Mouse (Mus musculus): ENCODE results near the gene Olfr815.
"Not testable (repeated sequence)": the region's sequence is repeated elsewhere in the genome, so short reads cannot be mapped to it uniquely, and the experiment has no call there.

Gene Olfr815

DNA sequence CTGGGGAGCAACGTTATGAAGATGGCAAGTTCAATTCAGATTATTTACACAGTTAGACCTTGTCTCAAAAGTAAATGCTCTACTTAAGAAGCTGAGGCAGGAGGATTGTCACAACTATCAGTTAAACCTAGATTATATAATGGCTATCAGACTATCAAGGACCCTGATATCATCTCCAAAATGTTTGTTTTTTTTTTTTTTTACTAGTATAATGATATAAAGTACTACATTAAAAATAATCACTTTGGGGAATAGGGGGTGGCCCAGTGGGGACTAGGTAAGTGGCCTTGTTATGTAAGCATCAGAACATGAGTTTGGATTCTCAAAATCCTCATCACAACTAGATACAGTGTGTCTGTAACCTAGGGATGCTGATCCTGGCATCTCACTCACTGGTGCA lies at the start of gene Olfr815:
Olfr815 (minus strand) TSS at position 101 of the 400 bp plus-strand sequence.
- DNase-seq (ENCODE audit: low read depth, low spot score): not testable (repeated sequence)

- no peak for DNase-seq (ENCODE audit: low read depth, low spot score)
Observed at GRCm38 (mm10) chr10:129949000-129949399, 43.3 kb upstream of the Olfr815 start, which contains the start of gene Olfr818. Gene Olfr818 (minus strand): TSS chr10:129949100.

- no peak for DNase-seq (ENCODE audit: low read depth, low spot score)
Observed at GRCm38 (mm10) chr10:129915497-129915896, 9.8 kb upstream of the Olfr815 start, which contains the start of gene Olfr816. Gene Olfr816 (minus strand): TSS chr10:129915597.

DNA sequence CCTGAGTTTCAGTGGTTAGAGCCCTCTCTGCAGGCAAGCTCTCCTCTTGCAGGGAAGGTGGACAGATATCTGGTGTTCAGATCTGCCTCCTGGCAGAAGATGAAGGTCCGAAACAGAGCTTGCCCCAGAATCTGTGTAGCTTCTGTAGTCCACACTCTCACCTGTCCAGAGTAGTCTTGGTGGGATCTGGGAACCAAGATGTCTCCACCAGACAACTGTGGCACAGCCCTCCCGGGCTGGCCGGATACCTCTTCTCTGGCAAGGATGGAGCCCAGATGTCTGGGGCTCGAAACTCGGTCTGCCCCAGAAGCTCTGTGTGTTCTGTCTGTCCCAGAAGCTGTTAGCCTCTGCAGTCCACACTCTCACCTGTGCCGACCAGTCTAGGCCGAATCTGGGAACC lies 19.7 kb downstream of the Olfr815 start:
- no peak for DNase-seq (ENCODE audit: low read depth, low spot score)

- DNase-seq (ENCODE audit: low read depth, low spot score): not testable (repeated sequence)
Observed at GRCm38 (mm10) chr10:129885496-129885895, 20.2 kb downstream of the Olfr815 start.

DNA sequence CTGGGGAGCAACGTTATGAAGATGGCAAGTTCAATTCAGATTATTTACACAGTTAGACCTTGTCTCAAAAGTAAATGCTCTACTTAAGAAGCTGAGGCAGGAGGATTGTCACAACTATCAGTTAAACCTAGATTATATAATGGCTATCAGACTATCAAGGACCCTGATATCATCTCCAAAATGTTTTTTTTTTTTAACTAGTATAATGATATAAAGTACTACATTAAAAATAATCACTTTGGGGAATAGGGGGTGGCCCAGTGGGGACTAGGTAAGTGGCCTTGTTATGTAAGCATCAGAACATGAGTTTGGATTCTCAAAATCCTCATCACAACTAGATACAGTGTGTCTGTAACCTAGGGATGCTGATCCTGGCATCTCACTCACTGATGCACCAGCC lies 25.9 kb downstream of the Olfr815 start, which contains the start of gene Olfr814:
Olfr814 (minus strand) TSS at position 101 of the 400 bp plus-strand sequence.
- not testable (repeated sequence) for DNase-seq (ENCODE audit: low read depth, low spot score)

DNA sequence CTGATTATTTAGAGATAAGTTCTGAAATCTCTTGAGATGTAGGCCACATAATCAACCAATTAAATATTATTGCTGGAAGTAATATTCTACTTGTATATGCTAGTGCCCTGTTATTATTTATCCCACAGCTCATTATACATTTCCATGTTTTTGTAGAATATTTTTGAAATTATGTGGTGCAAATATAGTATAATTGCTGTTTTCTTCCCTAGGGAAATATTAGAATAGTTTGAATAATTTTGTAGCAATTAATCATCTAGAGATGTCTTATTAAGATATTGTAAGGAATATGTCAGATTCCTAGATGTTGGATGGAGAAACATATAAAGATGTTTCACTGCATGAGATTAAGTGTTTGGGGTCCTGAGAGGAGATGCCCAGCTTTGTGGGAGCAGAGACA lies 50.6 kb downstream of the Olfr815 start, which contains the start of gene Olfr813:
Olfr813 (plus strand) TSS at position 301 of the 400 bp plus-strand sequence.
- no peak for DNase-seq (ENCODE audit: low read depth, low spot score)

All from ES-CJ7 (cell line).